Mouse (Mus musculus) stomach, embryonic 14.5 days (tissue): ENCODE results near the gene Zic4. TPM values are rescaled to one million over a fixed set of nuclear protein-coding genes. Genes with fewer than 3 reads are reported as not detected.

Experiments used
- ATAC-seq: fragments of 200-750 bp; cut with Nextera tagmentation; 2 replicates; pipeline ENCODE4 v1.8.0; 2017; ENCODE audit warnings: low read depth, moderate TSS enrichment; ENCODE audit not compliant: insufficient number of reproducible peaks, insufficient read depth, low FRiP score
- H3K27ac ChIP-seq: fragments of 300-500 bp; sonication (generic); 2 replicates; pipeline ENCODE4 v1.5.1; 2014; ENCODE audit warnings: mild to moderate bottlenecking, low read length, moderate library complexity, mixed read lengths
- H3K27me3 ChIP-seq: fragments of 300-500 bp; sonication (generic); 2 replicates; pipeline ENCODE4 v1.6.1; 2014; ENCODE audit warnings: low read length, control low read depth, mixed read lengths; ENCODE audit not compliant: control insufficient read depth, insufficient read depth
- H3K36me3 ChIP-seq: fragments of 300-500 bp; sonication (generic); 2 replicates; pipeline ENCODE4 v1.6.1; 2014; ENCODE audit warnings: mild to moderate bottlenecking, control low read depth, low read length, moderate library complexity, mixed read lengths; ENCODE audit not compliant: control insufficient read depth, insufficient read depth
- H3K4me1 ChIP-seq: fragments of 300-500 bp; sonication (generic); 2 replicates; pipeline ENCODE4 v1.6.1; 2014; ENCODE audit warnings: low read length, control low read depth, mixed read lengths; ENCODE audit not compliant: control insufficient read depth, insufficient read depth
- H3K4me2 ChIP-seq: fragments of 300-500 bp; sonication (generic); replicated peaks from 2 replicates; pipeline ENCODE4 v1.6.1; 2014; ENCODE audit warnings: low read depth, low read length, control low read depth
- H3K4me3 ChIP-seq: fragments of 300-500 bp; sonication (generic); 2 replicates; pipeline ENCODE4 v1.5.1; 2014; ENCODE audit warnings: low read depth, low read length, control low read depth
- H3K9ac ChIP-seq: fragments of 300-500 bp; sonication (generic); replicated peaks from 2 replicates; pipeline ENCODE4 v1.6.1; 2014; ENCODE audit warnings: low read depth, mild to moderate bottlenecking, control low read depth, low read length, moderate library complexity, mixed read lengths
- H3K9me3 ChIP-seq: fragments of 300-500 bp; sonication (generic); 2 replicates; pipeline ENCODE4 v1.6.1; 2016; ENCODE audit warnings: low read depth, low read length, control low read depth; ENCODE audit not compliant: control insufficient read depth
- WGBS: fragments of 180-500 bp; shearing (Covaris S2); extraction: QIAGEN DNeasy Blood & Tissue Kit; methylation state at CpG from one replicate; pipeline ENCODE4 v1.1.7; 2014; 5-methylcytosine and 5-hydroxymethylcytosine counted together
- polyA plus RNA-seq: library from polyadenylated mRNA; unstranded; fragments of >200 nt; fragmentation: Nextera tagmentation; extraction: Ambion mirVana; gene quantifications from 2 replicates; pipeline ENCODE4 v1.2.1, GENCODE M21; 2014

Gene Zic4
- polyA plus RNA-seq, 1 experiment from 2014 or later: not detected

- Histone ChIP-seq H3K4me3 (no peak overlapping the region), H3K36me3 (no peaks in the 10 kb centered on the region), H3K4me2 (no peak overlapping the region), H3K4me1 (0 out of 2 replicates have a peak, but pooled peaks cover 4% of the 10 kb centered on the region), H3K27me3 (peaks cover 62% of the 10 kb centered on the region), H3K9ac (no peak overlapping the region), H3K9me3 (no peaks in the 10 kb centered on the region), H3K27ac (no peak overlapping the region)
- no peak for ATAC-seq
- WGBS: 2% methylated on average over 18 of the region's 18 CpGs
Measured at GRCm38 (mm10) chr9:91366226-91366998, 4.2 kb downstream of the Zic4 start.

GRCm38 (mm10) chr9:91366999-91367811 is 5.0 kb downstream of the Zic4 start:
- Histone ChIP-seq H3K4me2 (no peak overlapping the region), H3K36me3 (no peaks in the 10 kb centered on the region), H3K9ac (no peak overlapping the region), H3K27ac (no peak overlapping the region), H3K4me1 (0 out of 2 replicates have a peak, but pooled peaks cover 4% of the 10 kb centered on the region), H3K9me3 (no peaks in the 10 kb centered on the region), H3K27me3 (peaks cover 63% of the 10 kb centered on the region), H3K4me3 (no peak overlapping the region)
- 2% methylated on average over 30 of the region's 30 CpGs for WGBS
- no peak for ATAC-seq

- H3K4me2 ChIP-seq: no peak overlapping the region
- H3K27ac ChIP-seq: no peak overlapping the region
- no peaks in the 10 kb centered on the region for H3K9me3 ChIP-seq
- H3K9ac ChIP-seq: no peak overlapping the region
- H3K27me3 ChIP-seq: peaks cover 69% of the 10 kb centered on the region
- H3K36me3 ChIP-seq: no peaks in the 10 kb centered on the region
- no peak for ATAC-seq
- H3K4me1 ChIP-seq: 0 out of 2 replicates have a peak, but pooled peaks cover 4% of the 10 kb centered on the region
- 4% methylated on average over 3 of the region's 3 CpGs for WGBS
- no peak overlapping the region for H3K4me3 ChIP-seq
Measured at GRCm38 (mm10) chr9:91368150-91368549, 5.9 kb downstream of the Zic4 start.

GRCm38 (mm10) chr9:91368946-91369292 is 6.7 kb downstream of the Zic4 start:
- no peak overlapping the region for H3K4me3 ChIP-seq
- no peak overlapping the region for H3K27ac ChIP-seq
- no peak for ATAC-seq
- 0 out of 2 replicates have a peak, but pooled peaks cover 4% of the 10 kb centered on the region for H3K4me1 ChIP-seq
- WGBS: 6% methylated on average over 13 of the region's 13 CpGs
- no peak overlapping the region for H3K9ac ChIP-seq
- peaks cover 70% of the 10 kb centered on the region for H3K27me3 ChIP-seq
- no peak overlapping the region for H3K4me2 ChIP-seq
- H3K9me3 ChIP-seq: no peaks in the 10 kb centered on the region
- H3K36me3 ChIP-seq: no peaks in the 10 kb centered on the region

- Histone ChIP-seq H3K27ac (no peak overlapping the region), H3K4me3 (no peak overlapping the region), H3K4me2 (no peak overlapping the region), H3K4me1 (0 out of 2 replicates have a peak, but pooled peaks cover 4% of the 10 kb centered on the region), H3K27me3 (peaks cover 70% of the 10 kb centered on the region), H3K9me3 (no peaks in the 10 kb centered on the region), H3K36me3 (no peaks in the 10 kb centered on the region), H3K9ac (no peak overlapping the region)
- WGBS: 3% methylated on average over 26 of the region's 26 CpGs
- no peak for ATAC-seq
Measured at GRCm38 (mm10) chr9:91369293-91369991, 7.2 kb downstream of the Zic4 start.

- Histone ChIP-seq H3K36me3 (no peaks in the 10 kb centered on the region), H3K9me3 (no peaks in the 10 kb centered on the region), H3K4me1 (no peaks in the 10 kb centered on the region), H3K4me3 (no peak overlapping the region), H3K27ac (no peak overlapping the region), H3K4me2 (no peak overlapping the region), H3K9ac (no peak overlapping the region), H3K27me3 (peaks cover 71% of the 10 kb centered on the region)
- WGBS: 10% methylated on average over 6 of the region's 6 CpGs
- no peak for ATAC-seq
Measured at GRCm38 (mm10) chr9:91370191-91370708, 8.0 kb downstream of the Zic4 start.

- no peak for ATAC-seq
- Histone ChIP-seq H3K4me2 (no peak overlapping the region), H3K9ac (no peak overlapping the region)
Measured at GRCm38 (mm10) chr9:91371011-91371410, 8.8 kb downstream of the Zic4 start.

GRCm38 (mm10) chr9:91371608-91372007 is 9.4 kb downstream of the Zic4 start:
- Histone ChIP-seq H3K9me3 (no peaks in the 10 kb centered on the region), H3K4me3 (no peak overlapping the region), H3K36me3 (no peaks in the 10 kb centered on the region), H3K9ac (no peak overlapping the region), H3K4me1 (no peaks in the 10 kb centered on the region), H3K27ac (no peak overlapping the region), H3K4me2 (no peak overlapping the region), H3K27me3 (peaks cover 77% of the 10 kb centered on the region)
- 11% methylated on average over 4 of the region's 4 CpGs for WGBS
- ATAC-seq: no peak

More at GRCm38 (mm10) chr9:91371011-91371410, 8.8 kb downstream of the Zic4 start:
- H3K27me3 ChIP-seq: peaks cover 71% of the 10 kb centered on the region
- no peaks in the 10 kb centered on the region for H3K4me1 ChIP-seq
- H3K27ac ChIP-seq: no peak overlapping the region
- no peaks in the 10 kb centered on the region for H3K9me3 ChIP-seq
- no peak overlapping the region for H3K4me3 ChIP-seq
- no peaks in the 10 kb centered on the region for H3K36me3 ChIP-seq
